Mouse (Mus musculus): Measurements from ENCODE around the gene Anxa9.

- TF ChIP-seq POLR2A (IDR thresholded peaks at IDR 0.05; ENCODE audit: extremely low read depth, insufficient read depth, low read length) (no peak), CTCF (IDR thresholded peaks at IDR 0.05; ENCODE audit: low read depth, low read length) (no peak)
Observed at GRCm38 (mm10) chr3:95286011-95286410, 21.0 kb downstream of the Anxa9 start.

Measured in liver, adult 2 months (tissue).